Mouse (Mus musculus): ENCODE results near the gene Nid2.

- TF ChIP-seq CTCF (IDR thresholded peaks at IDR 0.05; ENCODE audit: insufficient read depth, low read depth, low read length): no peak
- TF ChIP-seq POLR2A (IDR thresholded peaks at IDR 0.05; ENCODE audit: insufficient read depth, low read depth, low read length): no peak
Observed at GRCm38 (mm10) chr14:19803623-19804022, 52.6 kb downstream of the Nid2 start.
